Mouse (Mus musculus) MN1 (cell line): ENCODE data around the gene Kat6b.

Source experiments
- DNase-seq: peaks from one replicate; pipeline ENCODE4 v3.0.0-alpha.2; 2016; ENCODE audit warnings: low spot score

Gene Kat6b

GRCm38 (mm10) chr14:21560481-21561209 is 79.4 kb downstream of the Kat6b start:
- DNase-seq: peak; percentile 47

DNA sequence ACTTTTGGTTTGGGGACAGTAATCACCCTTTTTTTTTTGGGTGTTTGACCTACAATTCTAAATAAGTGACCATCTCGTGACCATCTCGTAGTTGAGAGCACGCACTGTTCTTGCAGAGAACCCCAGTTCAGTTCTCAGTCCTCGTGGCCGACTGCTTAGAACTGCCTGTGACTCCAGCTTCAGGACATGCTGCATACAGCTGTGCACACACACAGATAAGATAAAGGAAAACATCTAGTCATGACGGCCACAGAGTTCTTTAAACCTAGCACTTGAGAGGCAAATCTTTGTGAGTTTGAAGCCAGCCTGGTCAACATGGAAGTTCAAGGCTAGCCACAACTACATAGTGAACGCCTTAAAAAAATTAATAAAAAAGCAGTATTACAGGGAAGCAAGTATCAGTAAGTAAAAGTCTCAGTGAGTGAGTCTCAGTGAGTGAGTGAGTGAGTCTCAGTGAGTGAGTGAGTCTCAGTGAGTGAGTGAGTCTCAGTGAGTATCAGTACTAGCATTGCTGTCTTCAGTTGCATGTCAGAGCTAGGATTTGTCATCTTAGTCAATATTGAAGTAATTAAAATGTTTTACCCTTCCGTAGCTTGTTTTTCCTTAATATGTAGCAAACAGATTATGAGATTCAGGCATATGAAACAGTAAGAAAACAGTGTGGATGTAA is 80.3 kb downstream of the Kat6b start:
- no peak for DNase-seq

DNA sequence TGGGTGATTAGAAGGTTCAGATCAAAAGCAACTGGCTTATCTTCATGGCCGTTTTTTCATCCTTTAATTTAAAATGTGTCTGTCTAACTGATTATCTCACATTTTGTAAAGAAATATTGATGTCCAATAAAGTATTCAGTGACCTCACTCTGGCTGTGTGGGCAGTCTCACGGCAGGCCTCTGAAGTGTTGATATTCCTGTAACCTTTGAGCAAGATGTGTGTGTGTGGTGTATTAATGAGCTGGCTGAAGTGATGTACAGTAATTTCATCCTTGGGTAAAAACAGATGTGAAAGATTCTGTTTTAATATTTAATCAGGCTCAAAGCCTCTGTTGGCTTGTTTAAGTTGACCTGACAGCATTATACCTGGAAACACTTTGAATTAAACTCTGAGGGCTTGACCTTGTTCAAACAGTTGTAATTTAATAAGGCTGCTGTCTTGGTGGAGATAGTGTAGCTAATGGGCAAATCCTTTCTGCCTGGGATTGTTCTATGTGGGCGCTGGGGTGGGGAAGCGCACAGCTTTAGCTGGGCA is 82.4 kb downstream of the Kat6b start:
- DNase-seq: no peak

DNA sequence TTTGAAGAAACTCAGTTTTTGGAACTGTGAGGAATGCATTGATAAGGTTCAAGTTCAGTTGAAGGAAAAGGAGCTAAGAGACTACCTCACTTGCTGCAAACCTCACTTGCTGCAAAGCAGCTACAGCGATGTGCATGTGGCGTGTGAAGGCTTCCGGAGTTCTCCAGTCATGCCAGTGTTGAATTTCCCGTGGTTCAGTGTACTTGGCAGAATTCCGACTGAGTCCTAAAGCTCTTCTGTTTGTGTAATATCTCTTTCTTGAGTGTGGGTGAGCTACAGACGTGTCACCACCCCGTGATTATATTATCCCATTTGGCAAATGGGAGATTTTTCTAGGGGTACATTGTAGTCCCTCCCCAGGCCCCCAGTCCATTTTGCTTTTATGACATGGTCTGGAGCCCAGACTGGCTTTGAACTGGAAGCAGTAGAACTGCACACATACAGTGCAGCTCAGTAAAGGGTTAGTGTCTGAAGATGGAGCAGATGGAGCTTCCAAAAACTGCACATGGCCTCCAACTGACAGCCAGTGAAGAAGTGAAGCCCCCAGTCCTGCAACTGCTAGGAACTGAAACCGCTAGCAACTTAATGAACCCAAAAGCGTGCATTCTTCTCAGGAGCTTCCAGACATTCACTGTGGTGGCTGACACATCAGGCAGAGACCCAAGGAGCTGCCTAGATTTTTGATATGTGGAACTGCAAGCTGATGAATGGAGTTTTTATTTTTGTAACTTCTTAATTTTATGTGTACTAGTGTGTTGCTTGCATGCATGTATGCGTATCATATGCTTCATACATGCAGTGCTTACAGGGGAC is 84.5 kb downstream of the Kat6b start:
- no peak for DNase-seq

- no peak for DNase-seq
Measured at GRCm38 (mm10) chr14:21567293-21567984, 86.2 kb downstream of the Kat6b start.

DNA sequence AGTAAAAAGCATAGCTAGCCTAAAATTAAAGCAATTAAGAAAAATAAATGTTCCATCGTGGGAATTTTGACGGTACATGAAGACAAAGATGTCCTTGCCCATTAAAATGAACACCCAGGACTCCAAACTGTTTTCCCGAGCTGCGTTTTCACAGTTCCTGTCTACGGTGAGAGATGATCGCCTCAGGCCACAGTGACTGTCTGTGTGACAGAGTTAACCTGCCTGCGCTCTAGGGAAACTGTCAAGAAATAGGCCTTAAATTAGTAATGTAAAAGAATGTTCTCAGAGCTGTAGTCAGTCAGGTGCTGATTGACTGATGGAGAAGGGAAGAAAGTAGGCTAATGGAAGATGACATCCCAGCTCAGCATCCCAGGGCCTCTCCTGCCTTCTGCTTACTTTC is 87.6 kb downstream of the Kat6b start:
- DNase-seq: no peak

- no peak for DNase-seq
Measured at GRCm38 (mm10) chr14:21574686-21575309, 93.6 kb downstream of the Kat6b start.

- DNase-seq: no peak
Measured at GRCm38 (mm10) chr14:21576867-21577266, 95.6 kb downstream of the Kat6b start.

- DNase-seq: no peak
Measured at GRCm38 (mm10) chr14:21581198-21581597, 100.0 kb downstream of the Kat6b start.

DNA sequence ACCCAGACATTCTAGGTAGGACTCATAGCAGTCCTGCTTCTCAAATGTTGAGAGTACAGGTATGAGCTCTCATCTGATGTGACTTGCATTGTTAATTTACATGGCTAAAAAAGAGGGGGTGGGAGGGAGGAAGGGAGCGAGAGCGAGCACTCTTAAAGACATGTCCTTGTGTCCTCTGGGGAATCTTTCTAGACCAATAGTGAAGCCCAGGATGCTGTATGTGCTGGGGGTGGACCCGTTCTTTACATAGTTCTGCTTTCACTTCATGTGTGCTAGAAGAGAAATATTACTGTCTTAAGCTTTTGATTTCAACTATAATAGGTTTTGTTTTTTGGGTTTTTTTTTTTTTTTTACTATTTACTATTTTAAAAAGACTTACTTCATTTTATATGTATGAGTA is 101.1 kb downstream of the Kat6b start:
- DNase-seq: no peak

DNA sequence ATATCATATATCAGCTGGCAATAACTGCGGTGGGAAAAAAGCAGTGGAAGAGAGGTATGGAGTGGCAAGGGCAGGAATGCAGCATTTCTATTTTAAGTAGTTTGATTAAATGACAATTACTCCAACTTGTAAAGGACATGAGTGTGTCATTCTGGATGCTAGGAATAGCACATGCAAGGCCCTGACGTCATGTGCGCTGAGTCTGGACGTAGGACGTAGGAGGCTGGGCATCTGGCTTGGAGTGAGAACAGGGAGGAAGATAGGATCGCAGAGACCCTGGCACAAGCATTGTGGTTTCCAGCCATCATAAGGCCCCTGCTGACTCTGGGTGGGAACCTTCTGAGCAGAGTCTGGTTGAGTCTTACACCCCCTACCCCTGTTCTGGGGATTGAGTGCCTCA is 101.8 kb downstream of the Kat6b start:
- no peak for DNase-seq

- no peak for DNase-seq
Measured at GRCm38 (mm10) chr14:21583868-21584267, 102.6 kb downstream of the Kat6b start.

DNA sequence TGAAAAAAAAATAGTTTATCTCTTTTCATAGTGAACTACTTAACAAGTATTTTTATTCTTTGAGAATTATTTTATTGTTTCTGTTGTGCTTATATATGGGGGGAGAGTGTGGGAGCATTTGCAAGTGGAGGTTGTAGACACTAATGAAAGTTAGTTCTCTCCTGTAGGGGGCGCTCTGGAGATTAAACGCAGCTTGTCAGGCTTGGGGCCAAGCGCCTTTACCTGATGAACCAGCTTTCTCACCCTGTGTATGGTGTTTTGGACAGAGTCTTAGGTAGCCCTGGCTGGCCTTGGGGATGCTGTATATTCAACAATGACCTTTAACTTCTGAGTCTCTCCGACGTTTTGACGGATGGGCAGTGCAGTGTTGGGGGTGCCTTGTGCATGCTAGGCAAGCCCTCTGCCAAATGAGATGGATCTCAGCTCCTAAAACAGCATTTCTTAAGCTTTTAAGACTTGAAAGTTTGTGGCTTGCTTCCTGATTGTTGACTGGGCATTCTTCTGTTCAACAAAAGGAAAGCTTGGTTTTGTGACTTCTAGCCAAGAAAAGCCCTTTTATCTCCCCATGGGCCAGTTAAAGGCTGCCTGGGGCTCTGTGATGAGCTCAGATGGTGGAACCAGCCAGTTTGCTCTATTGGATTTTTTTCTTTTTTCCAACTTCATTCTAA is 103.4 kb downstream of the Kat6b start:
- DNase-seq: no peak

DNA sequence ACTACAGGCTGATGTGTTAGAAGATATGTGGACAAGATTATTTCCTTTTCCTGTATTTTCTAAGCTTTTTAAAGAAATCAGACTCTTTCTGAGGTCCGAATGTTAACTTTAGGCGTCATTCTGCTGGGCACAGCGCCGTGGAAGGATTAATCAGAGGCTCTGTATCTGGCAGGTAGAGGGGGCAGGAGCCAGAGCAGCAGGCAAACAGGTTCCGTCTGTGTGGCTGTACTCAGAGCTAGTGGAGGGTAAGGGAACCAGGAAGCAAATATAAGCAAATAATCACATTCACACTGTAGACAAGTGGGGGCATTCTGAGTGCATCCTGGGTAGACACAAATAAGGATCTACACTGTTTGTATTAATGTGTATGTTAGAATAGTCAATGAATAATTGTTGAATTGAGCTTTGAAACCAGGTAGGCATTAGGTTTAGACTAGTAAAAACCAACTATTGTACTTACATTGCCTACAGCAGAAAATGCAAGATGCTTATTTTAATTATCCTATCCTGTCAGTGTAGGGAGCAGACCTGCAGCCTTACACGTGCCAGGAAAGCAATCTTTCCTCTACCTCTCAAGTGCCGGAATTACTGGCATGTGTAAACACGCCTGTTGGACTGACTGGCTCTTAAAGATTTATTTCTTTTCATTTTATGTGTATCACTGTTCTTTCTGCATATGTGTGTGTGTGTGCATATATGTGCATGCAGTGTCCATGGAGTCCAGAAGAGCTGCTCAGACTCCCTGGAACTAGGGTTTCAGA is 104.4 kb downstream of the Kat6b start:
- DNase-seq: no peak

- no peak for DNase-seq
Measured at GRCm38 (mm10) chr14:21586481-21587118, 105.4 kb downstream of the Kat6b start.

- DNase-seq: no peak
Measured at GRCm38 (mm10) chr14:21587931-21588330, 106.7 kb downstream of the Kat6b start.

DNA sequence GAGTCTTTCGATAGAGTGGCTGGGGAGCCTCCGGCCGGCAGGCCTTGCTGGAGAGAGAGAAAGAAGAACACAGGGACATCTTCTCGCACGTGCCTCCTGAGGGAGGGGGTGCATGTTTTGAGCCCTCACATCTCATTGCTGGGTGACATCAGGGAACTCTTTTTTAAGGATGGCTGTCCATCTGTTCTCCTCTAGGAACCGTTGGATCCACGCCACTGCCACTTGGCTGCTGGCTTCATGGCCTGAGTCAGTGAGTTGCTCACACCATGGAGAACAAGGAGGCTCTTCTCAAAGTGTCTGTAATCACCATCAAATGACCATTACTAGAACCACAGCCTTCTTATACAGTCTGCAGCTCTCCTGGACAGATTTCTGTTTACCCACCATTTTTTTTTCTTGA is 108.4 kb downstream of the Kat6b start:
- no peak for DNase-seq

GRCm38 (mm10) chr14:21590205-21590604 is 109.0 kb downstream of the Kat6b start:
- no peak for DNase-seq

GRCm38 (mm10) chr14:21592152-21592551 is 110.9 kb downstream of the Kat6b start:
- no peak for DNase-seq
